Comparison of ENCODE assay signal across 18 mouse cellular contexts in genomic region chr8:94564421-94564820, GRCm38 (mm10). TPM values are rescaled to one million over a fixed set of nuclear protein-coding genes. Genes with fewer than 3 reads are reported as not detected.
DNase-seq lines count a peak whose midpoint lies in the region; ATAC-seq and TF ChIP-seq lines count a peak whose summit lies in the region.
"Had no signal": no experiment of that assay in that cellular context is flagged by ENCODE, and none has a peak within 500 bp of the region (broad histone marks: within the 10 kb centered on the region; RNA-seq: fewer than 3 reads in every experiment).

No protein-coding gene starts in this region.

- H3K27ac ChIP-seq in kidney, postnatal 0 days, result no peak overlapping the region
- peak overlapping the region; percentile 2; the same call in 1 of the 2 replicates for H3K27ac ChIP-seq in CH12.LX (ENCODE audit: insufficient read depth, low read depth)
- no peak overlapping the region for H3K27ac ChIP-seq in gastrocnemius, adult 2 months
- H3K27ac ChIP-seq: embryonic facial prominence, embryonic 12.5 days; forebrain, embryonic 15.5 days; heart, embryonic 13.5 days; hindbrain, embryonic 15.5 days had no signal

- dilution Hi-C loops in CH12.LX (cut with MboI; ENCODE audit: extremely low pct_ligation_motif_present, extremely low pct_unique_long_range_greater_than_20kb, low sequenced_read_pairs), result no loop called here

- TF ChIP-seq POLR2A in CH12.LX (IDR thresholded peaks at IDR 0.05; ENCODE audit: low read depth, low read length), result no peak

- no peak for TF ChIP-seq RAD21 in CH12.LX (IDR thresholded peaks at IDR 0.05; ENCODE audit: low read depth, low read length)

- no peak for DNase-seq in kidney, postnatal 0 days (ENCODE audit: low spot score)
- no peak for DNase-seq in kidney, postnatal 36 days
- DNase-seq in CH12.LX (ENCODE audit: extremely low read depth), result no peak
- DNase-seq in adrenal gland, postnatal 14 days, result peak; percentile 51
- no peak for DNase-seq in gastrocnemius, postnatal 36 days
- no peak for DNase-seq in gastrocnemius, adult 2 months
- DNase-seq: B cell, adult 2 months; cerebellum, adult 11-12 months; cerebellum, adult 9-10 months; cerebellum, postnatal 25 days; gastrocnemius, postnatal 14 days; heart, postnatal 36 days; kidney, adult 8-10 months had no signal

- in situ Hi-C loops in CH12.LX (cut with MboI; ENCODE audit: low pct_ligation_motif_present, low pct_unique_long_range_greater_than_20kb, low sequenced_read_pairs), result no loop called here

- no peak overlapping the region for H3K4me2 ChIP-seq in kidney, postnatal 0 days (ENCODE audit: low read length)
- H3K4me2 ChIP-seq in CH12.LX (ENCODE audit: insufficient read depth, low read depth, poor library complexity, severe bottlenecking), result no peak overlapping the region
- H3K4me2 ChIP-seq: embryonic facial prominence, embryonic 12.5 days; forebrain, embryonic 15.5 days; heart, embryonic 13.5 days; hindbrain, embryonic 15.5 days had no signal

- H3K79me2 ChIP-seq in CH12.LX (replicated peaks; ENCODE audit: control insufficient read depth, extremely low read depth, insufficient read depth, poor library complexity, severe bottlenecking), result peaks cover 8% of the 10 kb centered on the region

- ATAC-seq in kidney, postnatal 0 days (replicated peaks; ENCODE audit: low FRiP score, low read depth), result 0 out of 2 replicates have a peak, but pooled peaks have one; percentile 44
- ATAC-seq: forebrain, embryonic 15.5 days; intestine, postnatal 0 days had no signal

- intact Hi-C loops in gastrocnemius, postnatal 36 days (cut with DNase I), result no loop called here
- intact Hi-C loops in gastrocnemius, adult 2 months (cut with DNase I), result no loop called here

- no peak overlapping the region for H3K4me3 ChIP-seq in kidney, postnatal 0 days (replicated peaks; ENCODE audit: low read depth, low read length)
- H3K4me3 ChIP-seq in CH12.LX (replicated peaks in 1 of 3; ENCODE audit: low read depth in 2 of 3, low read length in 2 of 3, poor library complexity in 1 of 3), result no peak overlapping the region
- H3K4me3 ChIP-seq in gastrocnemius, adult 2 months, result no peak overlapping the region
- H3K4me3 ChIP-seq: embryonic facial prominence, embryonic 12.5 days; forebrain, embryonic 15.5 days; heart, embryonic 13.5 days; hindbrain, embryonic 15.5 days had no signal

- peaks cover 3% of the 10 kb centered on the region; the same call in 1 of the 2 replicates for H3K4me1 ChIP-seq in kidney, postnatal 0 days (replicated peaks; ENCODE audit: insufficient read depth, low read length)
- peaks cover 44 to 53% of the 10 kb centered on the region in 2 experiments for H3K4me1 ChIP-seq in CH12.LX (ENCODE audit: control insufficient read depth in 1 of 2, insufficient read depth in 2 of 2)
- H3K4me1 ChIP-seq: heart, embryonic 13.5 days had no signal

- TF ChIP-seq EP300 in CH12.LX (IDR thresholded peaks at IDR 0.05; ENCODE audit: low read length), result no peak

- no peaks in the 10 kb centered on the region for H3K27me3 ChIP-seq in kidney, postnatal 0 days (ENCODE audit: insufficient read depth, low read length)
- H3K27me3 ChIP-seq in CH12.LX (replicated peaks), result no peaks in the 10 kb centered on the region
- H3K27me3 ChIP-seq: embryonic facial prominence, embryonic 12.5 days; forebrain, embryonic 15.5 days; heart, embryonic 13.5 days; hindbrain, embryonic 15.5 days had no signal

- TF ChIP-seq CTCF in kidney, postnatal 0 days (IDR thresholded peaks at IDR 0.05; ENCODE audit: low read depth), result no peak
- TF ChIP-seq CTCF in CH12.LX (conservative IDR thresholded peaks at IDR 0.05 in 1 of 2, IDR thresholded peaks at IDR 0.05 in 1 of 2; ENCODE audit: low read depth in 2 of 2, low read length in 2 of 2), result no peak
- no peak for TF ChIP-seq CTCF in gastrocnemius, adult 2 months (IDR thresholded peaks at IDR 0.05)

- H3K9me3 ChIP-seq in kidney, postnatal 0 days (replicated peaks; ENCODE audit: low read length), result no peaks in the 10 kb centered on the region
- no peaks in the 10 kb centered on the region for H3K9me3 ChIP-seq in CH12.LX (replicated peaks; ENCODE audit: low read length)
- H3K9me3 ChIP-seq: embryonic facial prominence, embryonic 12.5 days; forebrain, embryonic 15.5 days; heart, embryonic 13.5 days; hindbrain, embryonic 15.5 days had no signal

- no peak overlapping the region for H3K9ac ChIP-seq in kidney, postnatal 0 days (ENCODE audit: low read depth, low read length)
- H3K9ac ChIP-seq in CH12.LX (ENCODE audit: insufficient read depth, low read depth), result no peak overlapping the region
- H3K9ac ChIP-seq: embryonic facial prominence, embryonic 12.5 days; forebrain, embryonic 15.5 days; heart, embryonic 13.5 days; hindbrain, embryonic 15.5 days had no signal

- no peaks in the 10 kb centered on the region for H3K36me3 ChIP-seq in kidney, postnatal 0 days (ENCODE audit: insufficient read depth, low read length)
- H3K36me3 ChIP-seq in CH12.LX (replicated peaks in 1 of 2; ENCODE audit: control insufficient read depth in 1 of 2, insufficient read depth in 1 of 2, low read length in 1 of 2), result peaks cover 28 to 50% of the 10 kb centered on the region in 2 experiments
- H3K36me3 ChIP-seq: embryonic facial prominence, embryonic 12.5 days; forebrain, embryonic 15.5 days; heart, embryonic 13.5 days; hindbrain, embryonic 15.5 days had no signal

TF ChIP-seq in CH12.LX, 34 proteins besides CTCF, POLR2A, EP300 and RAD21:
- TF ChIP-seq POLR2AphosphoS2 (IDR thresholded peaks at IDR 0.05; ENCODE audit: low read depth, low read length), result no peak
- TF ChIP-seq E2F4 (IDR thresholded peaks at IDR 0.05; ENCODE audit: insufficient replicate concordance, low read depth, low read length), result no peak
- TF ChIP-seq ELF1 (IDR thresholded peaks at IDR 0.05; ENCODE audit: low read depth, low read length), result no peak
- TF ChIP-seq ZKSCAN1 (IDR thresholded peaks at IDR 0.05; ENCODE audit: borderline replicate concordance, low read depth, low read length), result no peak
- TF ChIP-seq ZC3H11A (IDR thresholded peaks at IDR 0.05; ENCODE audit: low read depth, low read length), result no peak
- no peak for TF ChIP-seq BHLHE40 (IDR thresholded peaks at IDR 0.05; ENCODE audit: low read depth, low read length)
- 0 out of 2 replicates have a peak, but pooled peaks have one; percentile 34 for TF ChIP-seq MYC (IDR thresholded peaks at IDR 0.05; ENCODE audit: low read depth, low read length)
- TF ChIP-seq ETS1 (conservative IDR thresholded peaks at IDR 0.05; ENCODE audit: low read depth, low read length), result 0 out of 2 replicates have a peak, but pooled peaks have one; percentile 13
- TF ChIP-seq PAX5 (IDR thresholded peaks at IDR 0.05; ENCODE audit: low read length), result no peak
- TF ChIP-seq UBTF (IDR thresholded peaks at IDR 0.05; ENCODE audit: low read depth, low read length), result no peak
- TF ChIP-seq MAX (IDR thresholded peaks at IDR 0.05; ENCODE audit: low read length), result peak; percentile 36; the same call in 1 of the 2 replicates
- TF ChIP-seq USF1 (IDR thresholded peaks at IDR 0.05; ENCODE audit: low read depth, low read length), result no peak

RNA-seq across cellular contexts. Expression of gene Cpne2, which starts 31.6 kb away (rescaled TPM):
- 11.4 and 12.9 TPM in 2 replicates for polyA plus RNA-seq in kidney, postnatal 0 days (2015; fragmentation: Nextera tagmentation; extraction: Ambion mirVana)
- total RNA-seq in CH12.LX (2012; rRNA removed) (70.6 and 118 TPM in 2 replicates), CH12.LX (2014; rRNA removed) (10.3 and 12.7 TPM in 2 replicates)
- 26.7 and 29.3 TPM in 2 replicates for polyA plus RNA-seq in CH12.LX (2012; ENCODE audit: insufficient read length, low read depth)
- 13.5 and 19.1 TPM in 2 replicates for total RNA-seq in adrenal gland, postnatal 14 days (2021)
- 1 to 10 TPM; 4.5 to 7.3 TPM for total RNA-seq in gastrocnemius, postnatal 36 days (2021)
- total RNA-seq in gastrocnemius, adult 2 months (2021), result 1 to 10 TPM; 4.9 to 6.9 TPM

RNA-seq across cellular contexts. Expression of gene Rspry1, which starts 37.3 kb away (rescaled TPM):
- 31.0 and 33.1 TPM in 2 replicates for polyA plus RNA-seq in kidney, postnatal 0 days (2015; fragmentation: Nextera tagmentation; extraction: Ambion mirVana)
- total RNA-seq in CH12.LX (2012; rRNA removed) (17.5 and 18.0 TPM in 2 replicates), CH12.LX (2014; rRNA removed) (23.5 and 26.9 TPM in 2 replicates)
- polyA plus RNA-seq in CH12.LX (2012; ENCODE audit: insufficient read length, low read depth), result 11.4 and 13.4 TPM in 2 replicates
- total RNA-seq in adrenal gland, postnatal 14 days (2021), result 20.5 and 21.7 TPM in 2 replicates
- 1 to 10 TPM; 7.3 to 9.3 TPM for total RNA-seq in gastrocnemius, postnatal 36 days (2021)
- 10 to 100 TPM in 1 of 2 experiments, 1 to 10 TPM in 1; 8.5 to 10.8 TPM for total RNA-seq in gastrocnemius, adult 2 months (2021)

RNA-seq across cellular contexts. Expression of gene Fam192a, which starts 37.4 kb away (rescaled TPM):
- polyA plus RNA-seq in kidney, postnatal 0 days (2015; fragmentation: Nextera tagmentation; extraction: Ambion mirVana), result 64.1 and 72.0 TPM in 2 replicates
- total RNA-seq in CH12.LX (2012; rRNA removed), result 30.7 and 35.5 TPM in 2 replicates
- total RNA-seq in CH12.LX (2014; rRNA removed), result 37.6 and 43.7 TPM in 2 replicates
- polyA plus RNA-seq in CH12.LX (2012; ENCODE audit: insufficient read length, low read depth), result 80.3 and 95.6 TPM in 2 replicates
- total RNA-seq in adrenal gland, postnatal 14 days (2021), result 42.3 and 45.9 TPM in 2 replicates
- total RNA-seq in gastrocnemius, postnatal 36 days (2021), result 10 to 100 TPM; 16.2 to 20.1 TPM
- total RNA-seq in gastrocnemius, adult 2 months (2021), result 10 to 100 TPM; 17.9 to 22.6 TPM
